Mouse (Mus musculus): ENCODE results near the gene Shank2.

GRCm38 (mm10) chr7:144235523-144235922 lies 233.8 kb downstream of the Shank2 start:
- TF ChIP-seq POLR2A (IDR thresholded peaks at IDR 0.05; ENCODE audit: insufficient read depth, low read depth, low read length) (no peak), EP300 (IDR thresholded peaks at IDR 0.05; ENCODE audit: insufficient read depth, low read depth, low read length) (no peak), CTCF (IDR thresholded peaks at IDR 0.05) (no peak)

Data from heart, adult 2 months (tissue).